Mouse (Mus musculus) right cerebral cortex, postnatal 10 days (tissue): ENCODE data around the gene Frmd5.
A peak's percentile ranks its signal among the peaks of the same experiment; 100 is the strongest.

Source experiments
- DNase-seq, 2 experiments: peaks; one replicate each; pipeline ENCODE4 v3.0.0; 2021; ENCODE audit warnings: low spot score in 2 of 2

Frmd5 gene

GRCm38 (mm10) chr2:121761861-121762260 is 45.0 kb downstream of the Frmd5 start:
- DNase-seq = no peak

GRCm38 (mm10) chr2:121761281-121761795 is 45.5 kb downstream of the Frmd5 start:
- DNase-seq = no peak

GRCm38 (mm10) chr2:121760646-121761045 is 46.2 kb downstream of the Frmd5 start:
- no peak for DNase-seq

- no peak for DNase-seq
Measured at GRCm38 (mm10) chr2:121758258-121758657, 48.6 kb downstream of the Frmd5 start.

- no peak for DNase-seq
Measured at GRCm38 (mm10) chr2:121756336-121756735, 50.6 kb downstream of the Frmd5 start.

- DNase-seq = no peak
Measured at GRCm38 (mm10) chr2:121755056-121755455, 51.8 kb downstream of the Frmd5 start.

GRCm38 (mm10) chr2:121750121-121750520 is 56.8 kb downstream of the Frmd5 start:
- DNase-seq = peak; percentile 42 to 70

GRCm38 (mm10) chr2:121741151-121741550 is 65.7 kb downstream of the Frmd5 start:
- DNase-seq = no peak

- no peak for DNase-seq
Measured at GRCm38 (mm10) chr2:121739410-121739809, 67.5 kb downstream of the Frmd5 start.

GRCm38 (mm10) chr2:121733426-121733825 is 73.5 kb downstream of the Frmd5 start:
- no peak for DNase-seq

- no peak for DNase-seq
Measured at GRCm38 (mm10) chr2:121730486-121730885, 76.4 kb downstream of the Frmd5 start.

- DNase-seq = no peak
Measured at GRCm38 (mm10) chr2:121728907-121729575, 77.8 kb downstream of the Frmd5 start.

- peak in 1 of 2 experiments; percentile 16 for DNase-seq
Measured at GRCm38 (mm10) chr2:121724866-121725265, 82.0 kb downstream of the Frmd5 start.

- DNase-seq = peak in 1 of 2 experiments; percentile 15
Measured at GRCm38 (mm10) chr2:121723796-121724195, 83.1 kb downstream of the Frmd5 start.

- DNase-seq = no peak
Measured at GRCm38 (mm10) chr2:121719000-121719399, 87.9 kb downstream of the Frmd5 start.

- peak; percentile 59 to 82 for DNase-seq
Measured at GRCm38 (mm10) chr2:121717133-121717532, 89.8 kb downstream of the Frmd5 start.

- no peak for DNase-seq
Measured at GRCm38 (mm10) chr2:121713567-121713966, 93.3 kb downstream of the Frmd5 start.

- peak; percentile 38 to 53 for DNase-seq
Measured at GRCm38 (mm10) chr2:121711748-121712384, 95.0 kb downstream of the Frmd5 start.

GRCm38 (mm10) chr2:121709096-121709495 is 97.8 kb downstream of the Frmd5 start:
- DNase-seq = no peak

GRCm38 (mm10) chr2:121707461-121707860 is 99.4 kb downstream of the Frmd5 start:
- no peak for DNase-seq

GRCm38 (mm10) chr2:121705756-121706155 is 101.1 kb downstream of the Frmd5 start:
- DNase-seq = no peak

GRCm38 (mm10) chr2:121699331-121699730 is 107.6 kb downstream of the Frmd5 start:
- DNase-seq = no peak

GRCm38 (mm10) chr2:121695436-121695835 is 111.5 kb downstream of the Frmd5 start:
- DNase-seq = no peak
